In genomic region chr13:102522080-102522479, GRCm38 (mm10) we compare ENCODE assay signal across 27 mouse cellular contexts.
"Had no signal": no experiment of that assay in that cellular context is flagged by ENCODE, and none has a peak within 500 bp of the region (broad histone marks: within the 10 kb centered on the region; RNA-seq: fewer than 3 reads in every experiment).

No protein-coding gene starts in this region.

- ATAC-seq: forebrain, embryonic 13.5 days; forebrain, embryonic 14.5 days; forebrain, embryonic 15.5 days; forebrain, embryonic 16.5 days; forebrain, postnatal 0 days had no signal

- H3K9me3 ChIP-seq: embryonic facial prominence, embryonic 10.5 days; embryonic facial prominence, embryonic 12.5 days; embryonic facial prominence, embryonic 13.5 days; embryonic facial prominence, embryonic 15.5 days; forebrain, embryonic 10.5 days; forebrain, embryonic 12.5 days; forebrain, embryonic 13.5 days; forebrain, embryonic 15.5 days had no signal

- H3K36me3 ChIP-seq: embryonic facial prominence, embryonic 10.5 days; embryonic facial prominence, embryonic 12.5 days; embryonic facial prominence, embryonic 13.5 days; embryonic facial prominence, embryonic 15.5 days; forebrain, embryonic 10.5 days; forebrain, embryonic 12.5 days; forebrain, embryonic 15.5 days had no signal

- H3K4me1 ChIP-seq: embryonic facial prominence, embryonic 10.5 days; embryonic facial prominence, embryonic 12.5 days; embryonic facial prominence, embryonic 13.5 days; embryonic facial prominence, embryonic 15.5 days; forebrain, embryonic 12.5 days; forebrain, embryonic 13.5 days; forebrain, embryonic 15.5 days had no signal

- H3K27ac ChIP-seq: embryonic facial prominence, embryonic 10.5 days; embryonic facial prominence, embryonic 12.5 days; embryonic facial prominence, embryonic 13.5 days; embryonic facial prominence, embryonic 15.5 days; forebrain, embryonic 10.5 days; forebrain, embryonic 12.5 days; forebrain, embryonic 13.5 days; forebrain, embryonic 15.5 days; gastrocnemius, adult 2 months had no signal

- H3K4me2 ChIP-seq: embryonic facial prominence, embryonic 12.5 days; embryonic facial prominence, embryonic 13.5 days; embryonic facial prominence, embryonic 15.5 days; forebrain, embryonic 12.5 days; forebrain, embryonic 13.5 days; forebrain, embryonic 15.5 days had no signal

- H3K4me3 ChIP-seq: embryonic facial prominence, embryonic 10.5 days; embryonic facial prominence, embryonic 12.5 days; embryonic facial prominence, embryonic 13.5 days; embryonic facial prominence, embryonic 15.5 days; erythroblast, embryonic 14.5 days; forebrain, embryonic 10.5 days; forebrain, embryonic 12.5 days; forebrain, embryonic 13.5 days; forebrain, embryonic 15.5 days; gastrocnemius, adult 2 months had no signal

- H3K9ac ChIP-seq: embryonic facial prominence, embryonic 12.5 days; embryonic facial prominence, embryonic 13.5 days; embryonic facial prominence, embryonic 15.5 days; forebrain, embryonic 12.5 days; forebrain, embryonic 13.5 days; forebrain, embryonic 15.5 days; forebrain, postnatal 0 days had no signal

- DNase-seq: cerebellum, adult 18-20 months; cerebellum, adult 2 months; cerebellum, adult 8-10 months; cerebellum, adult 9-10 months; cerebellum, adult 9-11 months; cerebellum, postnatal 10 days; cerebellum, postnatal 14 days; cerebellum, postnatal 25 days; cerebellum, postnatal 36 days; embryo, embryonic 11 days; forebrain, postnatal 0 days; gastrocnemius, postnatal 10 days; gastrocnemius, postnatal 14 days; gastrocnemius, postnatal 25 days; gastrocnemius, postnatal 36 days had no signal

- H3K27me3 ChIP-seq: embryonic facial prominence, embryonic 12.5 days; embryonic facial prominence, embryonic 13.5 days; embryonic facial prominence, embryonic 15.5 days; forebrain, embryonic 12.5 days; forebrain, embryonic 13.5 days; forebrain, embryonic 15.5 days had no signal
